Mouse (Mus musculus) kidney, postnatal 0 days (tissue): ENCODE measurements around the gene Slit3. TPM values are rescaled to one million over a fixed set of nuclear protein-coding genes. Genes with fewer than 3 reads are reported as not detected.

Experiments used
- ATAC-seq: fragments of 200-750 bp; cut with Nextera tagmentation; replicated peaks from 2 replicates; pipeline ENCODE4 v1.8.0; 2017; ENCODE audit warnings: low read depth, moderate number of reproducible peaks, moderate TSS enrichment, moderate library complexity; ENCODE audit not compliant: low FRiP score
- DNase-seq: peaks from one replicate; pipeline ENCODE4 v3.0.0-alpha.2; 2016; ENCODE audit warnings: low spot score
- H3K27ac ChIP-seq: fragments of 300-500 bp; sonication (generic); 2 replicates; pipeline ENCODE4 v1.5.1; 2014; ENCODE audit warnings: mild to moderate bottlenecking
- H3K27me3 ChIP-seq: fragments of 300-500 bp; sonication (generic); 2 replicates; pipeline ENCODE4 v1.6.1; 2014; ENCODE audit warnings: low read length, mixed read lengths; ENCODE audit not compliant: insufficient read depth
- H3K36me3 ChIP-seq: fragments of 300-500 bp; sonication (generic); 2 replicates; pipeline ENCODE4 v1.6.1; 2014; ENCODE audit warnings: low read length, mixed read lengths; ENCODE audit not compliant: insufficient read depth
- H3K4me1 ChIP-seq: fragments of 300-500 bp; sonication (generic); replicated peaks from 2 replicates; pipeline ENCODE4 v1.6.1; 2014; ENCODE audit warnings: antibody characterized with exemption, low read length, mixed read lengths; ENCODE audit not compliant: insufficient read depth
- H3K4me2 ChIP-seq: fragments of 300-500 bp; sonication (generic); 2 replicates; pipeline ENCODE4 v1.6.1; 2014; ENCODE audit warnings: mild to moderate bottlenecking, low read length, moderate library complexity, mixed read lengths
- H3K4me3 ChIP-seq: fragments of 300-500 bp; sonication (generic); replicated peaks from 2 replicates; pipeline ENCODE4 v1.5.1; 2014; ENCODE audit warnings: low read depth, low read length
- H3K9ac ChIP-seq: fragments of 300-500 bp; sonication (generic); 2 replicates; pipeline ENCODE4 v1.6.1; 2014; ENCODE audit warnings: low read depth, low read length
- H3K9me3 ChIP-seq: fragments of 300-500 bp; sonication (generic); replicated peaks from 2 replicates; pipeline ENCODE4 v1.6.1; 2016; ENCODE audit warnings: low read length, inconsistent platforms, mixed read lengths
- CTCF ChIP-seq: IDR thresholded peaks from 2 replicates; pipeline ENCODE4 v1.5.1; 2016; ENCODE audit warnings: antibody characterized with exemption, low read depth, mild to moderate bottlenecking, moderate library complexity
- WGBS: fragments of 180-500 bp; shearing (Covaris S2); extraction: QIAGEN DNeasy Blood & Tissue Kit; methylation state at CpG from one replicate; pipeline ENCODE4 v1.1.7; 2014; 5-methylcytosine and 5-hydroxymethylcytosine counted together
- polyA plus RNA-seq: library from polyadenylated mRNA; unstranded; fragments of >200 nt; fragmentation: Nextera tagmentation; extraction: Ambion mirVana; gene quantifications from 2 replicates; pipeline ENCODE4 v1.2.1, GENCODE M21; 2015

Slit3 gene
- polyA plus RNA-seq, 1 experiment from 2014 or later = 6.6 TPM

GRCm38 (mm10) chr11:35120076-35120475 is 948 bp upstream of the Slit3 start:
- Histone ChIP-seq H3K9me3 (no peaks in the 10 kb centered on the region), H3K4me3 (no peak overlapping the region), H3K27me3 (peaks cover 15% of the 10 kb centered on the region; the same call in 1 of the 2 replicates), H3K4me2 (no peak overlapping the region), H3K27ac (no peak overlapping the region), H3K9ac (no peak overlapping the region), H3K36me3 (no peaks in the 10 kb centered on the region), H3K4me1 (peaks cover 20% of the 10 kb centered on the region; the same call in 1 of the 2 replicates)
- TF ChIP-seq CTCF = no peak
- ATAC-seq (no peak), DNase-seq (no peak)
- 36% methylated on average over 5 of the region's 5 CpGs for WGBS

- peaks cover 20% of the 10 kb centered on the region; the same call in 1 of the 2 replicates for H3K4me1 ChIP-seq
Observed at GRCm38 (mm10) chr11:35121611-35121959, 561 bp downstream of the Slit3 start.

GRCm38 (mm10) chr11:35122091-35122811 is 1.2 kb downstream of the Slit3 start:
- Histone ChIP-seq H3K9ac (0 out of 2 replicates have a peak overlapping the region, but pooled peaks have one; percentile 58), H3K9me3 (no peaks in the 10 kb centered on the region), H3K36me3 (no peaks in the 10 kb centered on the region), H3K27ac (no peak overlapping the region), H3K4me2 (peak overlapping the region; percentile 93), H3K4me3 (peak overlapping the region; percentile 59), H3K27me3 (peaks cover 15% of the 10 kb centered on the region; the same call in 1 of the 2 replicates), H3K4me1 (peaks cover 20% of the 10 kb centered on the region; the same call in 1 of the 2 replicates)
- no peak for TF ChIP-seq CTCF
- no peak for ATAC-seq
- DNase-seq = peak; percentile 35
- WGBS = 1% methylated on average over 23 of the region's 23 CpGs

More at GRCm38 (mm10) chr11:35121611-35121959, 561 bp downstream of the Slit3 start:
- Histone ChIP-seq H3K27ac (no peak overlapping the region), H3K4me3 (peak overlapping the region; percentile 59), H3K27me3 (peaks cover 15% of the 10 kb centered on the region; the same call in 1 of the 2 replicates), H3K4me2 (peak overlapping the region; percentile 93), H3K9me3 (no peaks in the 10 kb centered on the region), H3K36me3 (no peaks in the 10 kb centered on the region), H3K9ac (peak overlapping the region; percentile 58)
- WGBS = under 1% methylated on average over 27 of the region's 27 CpGs
- no peak for TF ChIP-seq CTCF
- ATAC-seq = peak; percentile 18; the same call in 1 of the 2 replicates
- DNase-seq = no peak

- no peak overlapping the region for H3K27ac ChIP-seq
- no peak for ATAC-seq
Observed at GRCm38 (mm10) chr11:35124489-35125107, 3.6 kb downstream of the Slit3 start.

GRCm38 (mm10) chr11:35125108-35125490 is 4.1 kb downstream of the Slit3 start:
- Histone ChIP-seq H3K9me3 (no peaks in the 10 kb centered on the region), H3K36me3 (no peaks in the 10 kb centered on the region), H3K9ac (no peak overlapping the region), H3K4me2 (no peak overlapping the region), H3K27ac (no peak overlapping the region), H3K27me3 (peaks cover 15% of the 10 kb centered on the region; the same call in 1 of the 2 replicates), H3K4me3 (no peak overlapping the region), H3K4me1 (peaks cover 20% of the 10 kb centered on the region; the same call in 1 of the 2 replicates)
- DNase-seq = peak; percentile 56
- no peak for ATAC-seq
- WGBS = 21% methylated on average over 10 of the region's 10 CpGs
- TF ChIP-seq CTCF = no peak

More at GRCm38 (mm10) chr11:35124489-35125107, 3.6 kb downstream of the Slit3 start:
- Histone ChIP-seq H3K27me3 (peaks cover 15% of the 10 kb centered on the region; the same call in 1 of the 2 replicates), H3K9me3 (no peaks in the 10 kb centered on the region), H3K4me1 (peaks cover 20% of the 10 kb centered on the region; the same call in 1 of the 2 replicates), H3K4me3 (no peak overlapping the region), H3K4me2 (0 out of 2 replicates have a peak overlapping the region, but pooled peaks have one; percentile 3), H3K9ac (no peak overlapping the region), H3K36me3 (no peaks in the 10 kb centered on the region)
- WGBS = 28% methylated on average over 17 of the region's 17 CpGs
- peak; percentile 51 for DNase-seq
- no peak for TF ChIP-seq CTCF

- no peak for DNase-seq
Observed at GRCm38 (mm10) chr11:35131740-35132139, 10.7 kb downstream of the Slit3 start.

More at GRCm38 (mm10) chr11:35131740-35132139, 10.7 kb downstream of the Slit3 start:
- ATAC-seq = no peak
- Histone ChIP-seq H3K9ac (no peak overlapping the region), H3K36me3 (no peaks in the 10 kb centered on the region), H3K9me3 (no peaks in the 10 kb centered on the region), H3K27me3 (no peaks in the 10 kb centered on the region), H3K27ac (no peak overlapping the region), H3K4me2 (no peak overlapping the region), H3K4me1 (no peaks in the 10 kb centered on the region), H3K4me3 (no peak overlapping the region)
- WGBS = 75% methylated on average over 5 of the region's 5 CpGs
- TF ChIP-seq CTCF = no peak
